Mouse (Mus musculus): ENCODE measurements around the gene Alpi. TPM values are rescaled to one million over a fixed set of nuclear protein-coding genes. Genes with fewer than 3 reads are reported as not detected.

Alpi gene
- polyA plus RNA-seq (2015; fragmentation: Nextera tagmentation; extraction: Ambion mirVana) = 0.09 TPM in 1 of 2 replicates, not detected in the other

DNA sequence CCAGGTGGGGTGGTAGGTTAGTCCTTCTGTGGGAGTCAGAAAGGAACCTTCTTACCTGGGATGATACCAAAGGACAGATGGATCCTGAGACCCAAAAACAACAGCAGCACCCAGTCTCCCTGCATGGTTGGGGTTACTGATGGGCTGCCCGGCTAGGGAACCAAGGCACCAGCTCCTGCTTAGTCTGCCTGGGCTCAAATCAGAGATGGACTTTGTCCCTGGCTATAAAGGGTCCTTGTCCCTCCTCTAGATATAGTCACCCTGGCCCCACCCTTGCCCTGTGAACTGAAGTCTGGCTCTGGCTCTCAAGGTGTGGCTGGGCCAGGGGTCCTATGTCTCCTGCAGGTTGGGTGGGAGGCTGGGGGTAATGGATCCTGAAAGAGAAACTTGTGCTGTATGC, at the start of gene Alpi:
TSS of gene Alpi (minus strand) at position 196 of the 400 bp plus-strand sequence.
- Histone ChIP-seq H3K9me3 (no peaks in the 10 kb centered on the region), H3K36me3 (no peaks in the 10 kb centered on the region), H3K4me2 (no peak within 1 kb of the TSS), H3K27ac (replicated peaks) (no peak within 1 kb of the TSS), H3K4me1 (replicated peaks) (no peaks in the 10 kb centered on the region), H3K9ac (no peak within 1 kb of the TSS), H3K27me3 (no peaks in the 10 kb centered on the region), H3K4me3 (no peak within 1 kb of the TSS)
- WGBS = 93% methylated on average over 1 of the region's 1 CpGs
- ATAC-seq (ENCODE audit: low FRiP score, low read depth) = no peak

DNA sequence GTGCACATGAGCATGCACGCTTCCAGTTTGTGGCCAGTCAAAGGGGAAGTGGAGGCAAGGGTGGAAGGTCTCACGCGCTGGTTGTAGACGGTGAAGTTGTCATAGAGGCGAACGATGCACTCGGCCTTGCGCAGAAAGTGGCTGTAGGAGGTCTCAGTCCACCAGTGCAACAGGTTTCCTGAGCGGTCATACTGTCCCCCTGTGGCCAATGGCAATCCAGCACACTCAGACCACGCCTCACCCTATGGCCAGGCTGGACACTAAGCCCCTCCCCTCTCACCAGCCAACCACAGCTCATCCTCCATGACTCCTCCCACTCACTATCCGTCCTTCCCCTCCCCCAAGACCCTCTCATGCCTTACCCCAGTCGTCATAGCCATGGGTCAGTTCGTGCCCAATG, 48.0 kb upstream of the Alpi start:
- H3K27me3 ChIP-seq = peaks cover 37% of the 10 kb centered on the region
- 36% methylated on average over 13 of the region's 13 CpGs for WGBS
- no peak for ATAC-seq (ENCODE audit: low FRiP score, low read depth)

DNA sequence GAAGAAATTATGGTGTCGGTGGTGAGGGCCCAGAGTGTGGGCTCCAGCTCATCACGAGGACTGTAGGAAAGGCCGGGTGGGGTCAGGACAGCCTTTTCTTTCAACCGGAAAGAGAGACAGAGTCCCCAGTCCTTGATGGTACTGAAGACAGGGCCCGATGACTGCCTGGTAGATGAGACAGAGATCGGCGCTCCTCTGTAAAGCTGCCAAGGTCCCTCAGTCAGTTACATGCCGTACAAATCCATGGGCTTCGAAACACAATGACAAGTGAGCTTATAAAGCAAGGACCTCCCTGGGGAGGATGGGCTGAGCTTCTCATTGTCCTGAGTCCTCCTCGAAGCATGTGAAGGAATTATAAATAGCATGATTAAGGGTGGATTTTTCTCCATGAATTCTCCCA, 41.7 kb upstream of the Alpi start:
- Histone ChIP-seq H3K4me3 (no peak overlapping the region), H3K27me3 (no peaks in the 10 kb centered on the region), H3K27ac (replicated peaks) (no peak overlapping the region), H3K9me3 (no peaks in the 10 kb centered on the region), H3K4me1 (replicated peaks) (peaks cover 22% of the 10 kb centered on the region), H3K9ac (no peak overlapping the region), H3K36me3 (no peaks in the 10 kb centered on the region), H3K4me2 (no peak overlapping the region)
- peak; percentile 36; the same call in 1 of the 2 replicates for ATAC-seq (ENCODE audit: low FRiP score, low read depth)
- WGBS = 57% methylated on average over 10 of the region's 10 CpGs

More for the DNA sequence above, 48.0 kb upstream of the Alpi start:
- H3K9me3 ChIP-seq = no peaks in the 10 kb centered on the region
- no peaks in the 10 kb centered on the region for H3K36me3 ChIP-seq
- H3K4me2 ChIP-seq = no peak overlapping the region
- H3K4me3 ChIP-seq = no peak overlapping the region
- H3K27ac ChIP-seq (replicated peaks) = no peak overlapping the region
- H3K9ac ChIP-seq = no peak overlapping the region
- H3K4me1 ChIP-seq (replicated peaks) = peaks cover 17% of the 10 kb centered on the region

DNA sequence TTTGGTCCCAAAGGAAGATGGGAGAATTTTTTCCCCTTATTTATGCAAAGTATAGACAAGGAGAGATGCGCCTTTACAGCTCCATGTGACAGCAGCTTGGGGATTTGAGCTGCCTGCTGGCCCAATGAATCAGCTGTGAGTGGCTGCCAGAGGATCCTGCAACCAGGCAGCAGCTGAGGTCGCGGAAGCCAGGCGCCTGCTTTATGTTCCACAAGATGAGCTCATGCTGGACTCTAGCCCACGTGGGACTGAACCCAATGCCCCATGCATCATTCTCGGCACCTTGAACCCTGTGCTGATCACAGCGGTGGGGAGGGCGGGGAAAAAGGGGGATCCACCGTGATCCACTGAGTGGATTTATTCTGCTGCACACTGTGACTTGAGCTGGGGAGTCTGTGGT, 41.0 kb upstream of the Alpi start:
- WGBS = 32% methylated on average over 9 of the region's 9 CpGs
- no peaks in the 10 kb centered on the region for H3K27me3 ChIP-seq
- peaks cover 22% of the 10 kb centered on the region for H3K4me1 ChIP-seq (replicated peaks)
- H3K27ac ChIP-seq (replicated peaks) = 0 out of 2 replicates have a peak overlapping the region, but pooled peaks have one; percentile 14
- no peak overlapping the region; the same call in 1 of the 2 replicates for H3K4me2 ChIP-seq
- H3K9me3 ChIP-seq = no peaks in the 10 kb centered on the region
- H3K9ac ChIP-seq = no peak overlapping the region
- no peak overlapping the region for H3K4me3 ChIP-seq
- ATAC-seq (ENCODE audit: low FRiP score, low read depth) = peak; percentile 74
- no peaks in the 10 kb centered on the region for H3K36me3 ChIP-seq

DNA sequence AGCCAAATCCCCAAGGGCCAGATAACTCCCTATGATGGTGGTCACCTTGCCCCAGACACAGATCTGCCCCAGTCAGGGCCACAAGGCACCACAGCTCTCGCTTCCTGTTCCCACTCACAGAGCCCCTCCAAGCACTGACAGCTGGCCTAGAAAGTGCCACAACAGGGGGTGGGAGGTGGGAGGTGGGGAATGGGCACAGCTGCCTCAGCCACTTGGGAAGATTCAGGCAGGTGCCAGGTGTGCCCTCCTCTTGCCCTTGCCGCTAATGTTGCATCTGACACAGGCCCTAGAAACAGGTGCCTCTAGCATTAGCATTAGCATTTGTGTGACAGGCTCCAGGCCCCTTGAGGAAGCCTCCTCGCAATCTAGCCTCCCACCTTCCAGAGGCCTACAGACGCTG, 40.1 kb upstream of the Alpi start:
- Histone ChIP-seq H3K9me3 (no peaks in the 10 kb centered on the region), H3K27ac (replicated peaks) (0 out of 2 replicates have a peak overlapping the region, but pooled peaks have one; percentile 14)
- peak; percentile 35; the same call in 1 of the 2 replicates for ATAC-seq (ENCODE audit: low FRiP score, low read depth)

DNA sequence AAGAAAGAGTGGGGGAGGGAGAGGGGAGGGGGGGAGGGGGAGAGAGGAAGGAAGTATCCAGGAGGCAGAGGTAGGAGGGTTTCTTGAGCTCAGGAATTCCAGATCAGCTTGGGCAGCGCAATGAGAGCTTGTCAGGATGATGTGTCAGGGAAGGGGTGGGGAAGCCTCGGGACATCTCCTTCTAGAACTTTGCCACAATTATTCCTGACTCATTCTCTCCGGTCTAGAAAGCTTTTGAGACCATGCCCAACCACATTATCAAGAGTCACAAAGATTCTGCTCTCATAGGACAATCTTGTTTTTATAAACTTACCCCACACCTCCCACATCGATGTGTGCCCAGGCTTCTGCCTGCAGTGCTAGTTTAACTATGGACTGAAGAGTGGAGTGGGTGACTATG, 30.4 kb upstream of the Alpi start:
- Histone ChIP-seq H3K4me3 (no peak overlapping the region), H3K4me2 (no peak overlapping the region), H3K36me3 (no peaks in the 10 kb centered on the region), H3K9ac (no peak overlapping the region), H3K27ac (replicated peaks) (no peak overlapping the region), H3K9me3 (no peaks in the 10 kb centered on the region), H3K27me3 (peaks cover 15% of the 10 kb centered on the region), H3K4me1 (replicated peaks) (peaks cover 7% of the 10 kb centered on the region; the same call in 1 of the 2 replicates)
- 84% methylated on average over 4 of the region's 4 CpGs for WGBS
- ATAC-seq (ENCODE audit: low FRiP score, low read depth) = no peak

More for the DNA sequence above, 40.1 kb upstream of the Alpi start:
- no peaks in the 10 kb centered on the region for H3K27me3 ChIP-seq
- H3K4me3 ChIP-seq = no peak overlapping the region
- no peak overlapping the region for H3K4me2 ChIP-seq
- H3K36me3 ChIP-seq = no peaks in the 10 kb centered on the region
- H3K9ac ChIP-seq = no peak overlapping the region
- 64% methylated on average over 4 of the region's 4 CpGs for WGBS
- H3K4me1 ChIP-seq (replicated peaks) = peaks cover 22% of the 10 kb centered on the region

DNA sequence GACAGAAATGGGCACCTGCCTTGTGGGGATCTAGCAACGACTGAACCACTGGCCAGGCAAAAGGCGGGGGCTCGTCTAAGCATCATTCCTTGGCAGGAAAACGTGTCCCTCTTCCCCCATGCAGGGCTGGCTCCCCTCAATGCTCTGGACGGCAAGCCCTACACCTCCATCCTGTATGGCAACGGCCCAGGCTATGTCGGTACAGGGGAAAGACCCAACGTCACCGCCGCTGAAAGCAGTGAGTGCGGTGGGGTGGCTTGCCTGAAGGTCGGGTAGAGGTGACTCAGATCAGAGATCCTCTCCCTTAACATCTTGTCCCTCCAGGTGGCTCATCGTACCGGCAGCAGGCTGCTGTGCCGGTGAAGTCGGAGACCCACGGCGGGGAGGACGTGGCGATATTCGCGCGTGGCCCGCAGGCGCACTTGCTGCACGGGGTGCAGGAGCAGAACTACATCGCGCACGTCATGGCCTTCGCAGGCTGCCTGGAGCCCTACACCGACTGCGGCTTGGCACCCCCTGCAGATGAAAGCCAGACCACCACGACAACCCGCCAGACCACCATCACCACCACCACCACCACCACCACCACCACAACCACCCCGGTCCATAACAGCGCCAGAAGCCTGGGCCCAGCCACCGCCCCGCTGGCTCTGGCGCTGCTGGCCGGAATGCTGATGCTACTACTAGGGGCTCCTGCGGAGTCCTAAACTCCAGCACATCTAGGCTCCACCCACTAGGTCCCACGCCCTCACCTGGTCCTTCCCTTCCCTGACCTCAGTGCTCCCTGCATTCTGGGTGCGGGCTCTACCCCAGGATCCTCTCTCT, 26.0 kb upstream of the Alpi start:
- H3K4me3 ChIP-seq = peak overlapping the region; percentile 28
- H3K4me2 ChIP-seq = peak overlapping the region; percentile 48
- peaks cover 22% of the 10 kb centered on the region for H3K27me3 ChIP-seq
- peak overlapping the region; percentile 29; the same call in 1 of the 2 replicates for H3K9ac ChIP-seq
- H3K9me3 ChIP-seq = no peaks in the 10 kb centered on the region
- H3K36me3 ChIP-seq = no peaks in the 10 kb centered on the region
- WGBS = 6% methylated on average over 43 of the region's 43 CpGs
- H3K27ac ChIP-seq (replicated peaks) = no peak overlapping the region
- peaks cover 7% of the 10 kb centered on the region; the same call in 1 of the 2 replicates for H3K4me1 ChIP-seq (replicated peaks)
- ATAC-seq (ENCODE audit: low FRiP score, low read depth) = peak; percentile 74

DNA sequence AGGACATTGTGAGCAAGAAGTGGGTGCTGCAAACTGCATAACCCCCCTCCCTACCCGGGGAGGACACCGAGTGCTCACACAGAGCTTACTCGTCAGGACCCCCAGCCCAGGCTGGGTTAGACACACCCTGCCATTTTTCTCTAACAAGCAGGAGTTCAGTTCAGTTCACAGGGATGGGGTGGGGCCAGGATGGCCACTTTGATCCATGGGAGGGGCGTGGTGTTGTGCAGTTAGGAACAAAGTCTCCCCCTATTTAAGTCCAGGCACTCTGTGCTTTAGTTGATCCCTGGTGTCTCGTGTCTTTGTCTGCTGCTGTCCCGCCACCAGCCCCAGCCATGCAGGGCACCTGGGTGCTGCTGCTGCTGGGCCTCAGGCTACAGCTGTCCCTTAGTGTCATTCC, 23.3 kb upstream of the Alpi start, which contains the start of gene Akp3:
TSS of gene Akp3 (plus strand) at position 301 of the 400 bp plus-strand sequence.
- no peak within 1 kb of the TSS for H3K27ac ChIP-seq (replicated peaks)
- ATAC-seq (ENCODE audit: low FRiP score, low read depth) = no peak
- H3K4me1 ChIP-seq (replicated peaks) = peaks cover 7% of the 10 kb centered on the region; the same call in 1 of the 2 replicates
- H3K4me2 ChIP-seq = no peak within 1 kb of the TSS
- no peaks in the 10 kb centered on the region for H3K9me3 ChIP-seq
- WGBS = 81% methylated on average over 6 of the region's 6 CpGs
- no peak within 1 kb of the TSS for H3K9ac ChIP-seq
- no peaks in the 10 kb centered on the region for H3K36me3 ChIP-seq
- H3K27me3 ChIP-seq = peaks cover 22% of the 10 kb centered on the region
- H3K4me3 ChIP-seq = no peak within 1 kb of the TSS

DNA sequence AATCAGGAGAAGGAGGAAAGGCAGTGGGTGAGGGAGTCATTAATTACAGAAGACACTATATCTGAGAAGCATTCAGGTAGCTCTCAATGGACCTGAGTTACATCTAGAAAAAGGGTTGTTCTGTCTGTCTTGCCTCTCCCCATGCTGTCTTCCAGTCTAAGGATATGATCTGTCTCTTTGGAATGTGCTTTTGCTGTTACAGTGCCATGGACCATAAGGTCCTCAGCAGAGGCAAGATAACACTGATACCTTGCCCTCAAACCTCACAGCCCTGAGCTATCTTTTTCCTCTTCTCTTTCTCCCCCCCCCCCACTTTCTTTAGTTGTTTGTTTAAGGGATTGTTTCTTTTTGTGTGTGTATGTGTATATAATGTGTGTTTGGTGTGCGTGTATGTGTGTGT, 13.4 kb upstream of the Alpi start:
- H3K4me1 ChIP-seq (replicated peaks) = no peaks in the 10 kb centered on the region
- no peak overlapping the region for H3K9ac ChIP-seq
- no peak overlapping the region for H3K4me2 ChIP-seq
- no peak for ATAC-seq (ENCODE audit: low FRiP score, low read depth)
- H3K4me3 ChIP-seq = no peak overlapping the region
- WGBS = 89% methylated on average over 1 of the region's 1 CpGs
- H3K36me3 ChIP-seq = no peaks in the 10 kb centered on the region
- no peaks in the 10 kb centered on the region for H3K9me3 ChIP-seq
- no peaks in the 10 kb centered on the region for H3K27me3 ChIP-seq
- H3K27ac ChIP-seq (replicated peaks) = no peak overlapping the region

DNA sequence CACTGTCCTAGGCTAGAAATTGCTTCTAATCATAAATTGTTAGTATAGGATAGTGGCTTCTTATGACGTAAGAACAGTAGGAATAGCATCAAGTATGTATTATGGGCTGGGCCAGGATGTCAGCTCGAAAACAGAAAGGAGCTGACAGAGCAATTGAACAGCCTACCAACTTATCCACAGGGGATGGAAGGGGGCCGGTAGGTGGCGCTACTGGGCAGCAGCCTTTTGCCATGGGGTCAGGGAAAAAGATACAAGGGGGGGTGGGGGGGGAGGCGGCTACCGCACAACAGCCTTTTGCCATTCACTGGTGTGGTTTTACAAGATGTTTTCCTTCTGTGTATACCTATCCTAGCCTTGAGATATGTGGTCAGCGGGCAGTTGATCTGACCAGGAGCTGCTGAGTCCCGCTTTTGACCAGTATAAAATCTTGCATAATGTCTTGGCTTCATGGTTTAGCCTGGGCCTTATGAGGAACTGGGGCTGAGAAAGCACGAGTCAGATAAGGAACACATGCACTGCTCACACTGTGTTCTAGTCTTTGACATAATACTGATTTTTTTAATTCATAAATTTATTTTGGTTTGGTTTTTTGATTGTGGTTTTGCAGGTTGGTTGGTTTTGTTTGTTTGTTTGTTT, 10.4 kb upstream of the Alpi start:
- H3K27ac ChIP-seq (replicated peaks) = no peak overlapping the region
- H3K36me3 ChIP-seq = no peaks in the 10 kb centered on the region
- no peaks in the 10 kb centered on the region for H3K4me1 ChIP-seq (replicated peaks)
- no peak for ATAC-seq (ENCODE audit: low FRiP score, low read depth)
- whole genome bisulfite sequencing = 39% methylated on average over 9 of the region's 9 CpGs
- H3K4me2 ChIP-seq = no peak overlapping the region
- no peak overlapping the region for H3K9ac ChIP-seq
- no peaks in the 10 kb centered on the region for H3K9me3 ChIP-seq
- H3K27me3 ChIP-seq = no peaks in the 10 kb centered on the region
- H3K4me3 ChIP-seq = no peak overlapping the region

DNA sequence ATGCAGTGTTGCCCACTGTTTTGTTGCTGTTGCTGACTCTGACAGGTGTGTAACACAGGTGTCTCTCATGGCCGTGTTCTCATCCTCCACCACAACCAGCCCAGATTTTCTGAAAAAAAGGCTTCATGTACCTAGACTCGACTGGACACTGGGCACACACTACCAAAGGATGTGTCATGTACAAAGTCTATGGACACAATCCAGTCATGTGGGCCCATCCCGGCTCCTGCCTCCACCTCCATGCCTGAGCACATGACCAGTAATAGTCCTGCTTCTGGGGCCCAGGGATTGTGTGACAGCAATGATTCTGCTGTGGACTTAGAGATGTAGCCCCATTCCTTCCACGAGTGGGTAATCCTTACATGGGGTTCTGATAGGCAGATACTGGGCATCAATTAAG, 7.2 kb upstream of the Alpi start:
- Histone ChIP-seq H3K27me3 (no peaks in the 10 kb centered on the region), H3K4me2 (no peak overlapping the region), H3K4me3 (no peak overlapping the region), H3K36me3 (no peaks in the 10 kb centered on the region), H3K4me1 (replicated peaks) (no peaks in the 10 kb centered on the region), H3K9ac (no peak overlapping the region), H3K9me3 (no peaks in the 10 kb centered on the region), H3K27ac (replicated peaks) (no peak overlapping the region)
- no peak for ATAC-seq (ENCODE audit: low FRiP score, low read depth)
- WGBS = 92% methylated on average over 4 of the region's 4 CpGs

DNA sequence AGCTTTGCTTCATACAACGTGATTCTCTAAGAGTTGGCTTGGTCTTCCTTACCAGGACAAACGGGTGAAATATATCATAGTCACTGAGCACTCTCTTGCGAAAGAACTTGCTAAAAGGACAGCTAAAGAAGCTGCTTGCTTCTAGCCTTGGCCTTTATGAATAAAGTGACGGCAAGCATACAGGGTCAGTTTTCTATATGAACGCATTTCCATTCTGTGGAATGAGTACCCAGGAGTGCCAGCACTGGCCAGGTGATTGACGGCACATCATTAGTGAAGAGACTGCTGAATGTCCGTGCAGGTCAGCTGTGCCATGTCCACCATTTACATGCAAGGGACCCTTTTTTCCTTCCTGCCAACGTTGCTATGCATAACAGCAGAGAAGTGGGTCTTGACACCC, 5.1 kb upstream of the Alpi start:
- Histone ChIP-seq H3K4me2 (no peak overlapping the region), H3K9ac (no peak overlapping the region), H3K36me3 (no peaks in the 10 kb centered on the region), H3K9me3 (no peaks in the 10 kb centered on the region), H3K4me1 (replicated peaks) (no peaks in the 10 kb centered on the region), H3K4me3 (no peak overlapping the region), H3K27ac (replicated peaks) (no peak overlapping the region), H3K27me3 (no peaks in the 10 kb centered on the region)
- no peak for ATAC-seq (ENCODE audit: low FRiP score, low read depth)
- WGBS = 72% methylated on average over 8 of the region's 8 CpGs
